Mouse (Mus musculus) layer of hippocampus, postnatal 25 days (tissue): ENCODE measurements around the gene Clybl. TPM values are rescaled to one million over a fixed set of nuclear protein-coding genes. Genes with fewer than 3 reads are reported as not detected.

Experiments used
- DNase-seq, 2 experiments: peaks; one replicate each; pipeline ENCODE4 v3.0.0; 2022; ENCODE audit warnings: mixed read lengths in 2 of 2, low spot score in 1 of 2; ENCODE audit errors: extremely low spot score in 1 of 2
- total RNA-seq, 2 experiments: library from RNA; stranded (reverse); gene quantifications; 2 replicates each; pipeline ENCODE4 v1.2.3; 2021

Clybl gene
- 10 to 100 TPM; 24.5 to 28.2 TPM for total RNA-seq

DNA sequence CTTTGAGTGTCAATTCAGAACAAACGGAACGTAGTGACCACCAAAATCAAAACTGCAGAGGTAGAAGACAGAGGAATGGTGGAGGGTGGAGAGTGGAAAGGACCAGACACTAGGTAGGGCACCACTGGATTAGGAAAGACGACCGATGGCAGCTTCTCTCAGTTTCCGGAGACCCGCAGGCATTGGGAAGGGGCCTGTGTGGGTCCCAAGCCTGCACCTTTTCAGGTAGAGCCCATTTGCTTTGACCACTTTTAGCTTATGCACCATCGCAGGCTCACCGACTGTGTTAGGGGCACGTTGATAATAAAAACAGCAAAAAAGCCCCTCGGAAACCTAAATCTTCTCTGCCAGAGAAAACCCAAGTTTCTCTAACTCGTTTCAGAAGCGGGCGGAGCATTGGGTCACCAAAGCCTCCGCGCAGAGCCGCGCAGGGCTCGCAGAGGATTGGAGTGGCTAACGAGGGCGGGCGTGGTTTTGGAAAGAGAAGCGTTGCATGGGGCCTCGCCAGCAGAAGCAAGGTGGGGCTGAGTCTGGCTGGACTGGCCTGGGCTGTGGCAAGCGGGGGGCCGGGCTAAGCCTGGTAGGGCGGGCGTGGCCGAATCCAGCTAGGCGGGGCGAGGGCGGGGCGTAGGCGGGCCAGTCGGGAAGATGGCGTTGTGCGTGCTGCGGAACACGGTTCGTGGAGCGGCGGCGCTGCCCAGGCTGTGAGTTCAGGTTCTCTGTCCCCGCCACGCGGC, at the start of gene Clybl:
Clybl (plus strand) TSS at position 627 of the 737 bp plus-strand sequence.
- peak; percentile 90 for DNase-seq

DNA sequence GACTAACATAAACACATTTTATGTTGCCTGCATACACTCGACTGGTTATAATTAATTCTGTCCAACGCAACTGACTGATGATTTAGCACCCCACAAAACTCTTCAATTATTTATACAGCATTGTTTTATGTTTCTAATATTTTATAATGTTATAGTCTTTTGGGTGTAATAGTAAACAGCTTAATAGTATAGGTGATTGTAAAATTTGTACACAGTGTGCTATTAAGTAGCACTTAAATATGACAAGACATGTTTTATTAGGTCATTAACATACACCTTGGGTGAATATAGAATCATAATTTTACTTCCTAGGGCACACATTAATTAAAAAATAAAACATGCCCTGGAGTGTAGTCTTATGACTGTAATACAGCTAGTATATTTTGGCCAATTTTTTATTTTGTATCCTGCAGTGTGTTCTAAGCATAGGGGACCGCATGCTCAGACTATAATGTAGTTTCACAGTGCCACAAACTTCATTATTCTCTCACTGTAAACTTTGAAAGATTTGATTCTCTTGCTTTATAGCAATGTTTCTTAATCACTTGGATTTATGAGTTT, 45.1 kb upstream of the Clybl start:
- no peak for DNase-seq

DNA sequence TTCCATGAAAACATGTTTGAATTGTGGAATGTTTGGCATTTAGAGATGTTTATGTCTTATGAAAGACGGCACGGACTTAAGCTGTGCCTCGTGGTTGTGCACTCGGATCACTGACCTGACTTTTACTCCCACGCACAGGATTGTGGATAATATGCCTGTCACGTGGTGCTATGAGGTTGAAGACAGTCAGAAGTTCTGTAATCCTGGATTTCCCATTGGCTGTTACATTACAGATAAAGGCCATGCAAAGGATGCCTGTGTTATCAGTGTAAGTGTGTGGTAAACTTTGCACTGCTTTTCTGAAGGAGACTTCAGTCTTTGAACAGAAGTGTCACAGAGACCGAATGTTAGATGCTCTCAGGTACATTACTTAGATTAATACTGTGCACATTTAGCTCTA, 44.3 kb upstream of the Clybl start:
- DNase-seq: no peak

DNA sequence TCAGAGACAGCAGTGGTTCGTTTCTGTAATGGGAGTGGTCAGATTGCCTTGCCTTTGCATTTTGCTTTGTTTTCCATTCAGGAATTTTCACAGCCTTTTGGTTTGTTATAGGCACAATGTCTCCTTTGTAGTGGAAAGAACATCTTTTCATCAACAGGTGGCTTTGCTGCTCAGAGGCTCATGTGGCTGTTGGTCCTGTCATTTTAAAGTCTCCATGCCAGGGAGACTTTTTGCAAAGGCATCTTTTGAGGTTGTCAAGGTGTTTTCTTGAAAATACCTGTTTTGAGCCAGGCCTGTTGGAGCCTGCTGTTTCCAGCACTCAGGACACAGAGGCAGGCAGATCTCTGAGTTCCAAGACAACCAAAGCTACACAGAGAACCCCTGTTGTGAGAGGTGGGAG, 41.4 kb upstream of the Clybl start:
- no peak for DNase-seq

DNA sequence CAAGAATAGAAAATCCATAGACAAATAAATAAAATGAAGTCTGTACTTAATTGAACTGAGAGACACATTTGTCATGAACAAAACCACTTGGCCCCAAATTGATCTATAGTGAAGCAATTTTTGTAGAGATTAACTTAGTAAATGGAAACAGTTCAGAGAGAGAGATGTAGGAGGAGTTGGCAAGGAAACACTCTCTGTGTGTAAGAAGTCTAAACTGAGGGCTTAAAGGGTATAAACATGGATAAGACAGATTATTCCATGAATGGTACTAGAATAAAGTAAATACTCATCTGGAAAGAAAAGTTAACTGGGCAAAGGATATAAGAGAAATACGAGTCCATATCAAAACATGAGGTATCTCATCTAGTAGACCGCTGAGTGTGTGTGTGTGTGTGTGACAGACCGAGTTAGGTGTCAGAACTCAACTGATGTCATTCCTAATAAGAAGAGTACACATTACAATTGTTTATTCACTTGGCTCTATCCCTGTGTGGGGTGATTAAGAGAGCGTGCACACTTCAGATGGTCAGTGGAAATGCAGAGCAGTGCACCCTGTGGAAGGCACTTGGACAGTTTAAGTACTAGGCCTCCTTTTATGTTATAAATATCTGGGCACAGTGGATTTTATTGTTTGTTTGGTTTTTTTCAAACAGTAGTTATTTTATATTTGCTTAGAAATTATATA, 37.8 kb upstream of the Clybl start:
- no peak for DNase-seq

DNA sequence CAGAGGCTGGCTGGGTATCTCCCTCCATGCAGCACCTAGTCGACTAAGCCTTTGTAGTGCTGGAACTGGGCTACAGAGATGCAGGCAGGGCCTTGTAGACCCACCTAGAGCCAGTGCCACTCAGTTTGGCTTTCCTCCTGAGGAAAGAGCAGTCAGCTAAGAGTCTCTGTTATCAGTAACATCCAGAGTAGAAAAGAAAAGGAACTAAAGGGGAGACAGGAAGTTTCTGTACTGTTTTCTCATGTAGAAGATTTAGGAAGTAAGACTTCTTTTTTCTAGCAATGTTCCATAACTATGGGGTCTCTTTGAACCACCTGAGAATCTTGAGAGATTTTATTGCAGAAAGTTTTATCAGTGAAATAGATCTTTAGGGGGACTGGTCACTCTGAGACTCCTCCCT, 36.1 kb upstream of the Clybl start:
- no peak for DNase-seq

DNA sequence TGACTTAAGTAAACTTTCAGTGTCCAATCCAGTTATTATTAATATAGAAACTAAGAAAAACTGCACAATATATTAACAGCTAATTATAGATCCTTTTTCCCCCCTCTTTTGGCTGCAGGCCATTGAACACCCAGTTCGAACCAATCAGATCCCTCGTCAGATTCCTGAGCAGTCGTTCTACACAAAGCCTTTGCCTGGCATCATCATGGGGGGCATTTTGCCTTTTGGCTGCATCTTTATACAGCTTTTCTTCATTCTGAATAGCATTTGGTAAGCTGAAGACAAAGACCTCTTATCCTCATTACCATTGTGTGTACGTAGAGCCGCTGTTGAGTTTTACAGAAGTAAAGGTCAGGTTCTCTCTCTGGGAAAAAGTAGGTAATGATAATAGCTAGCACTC, 30.9 kb upstream of the Clybl start:
- DNase-seq: no peak

DNA sequence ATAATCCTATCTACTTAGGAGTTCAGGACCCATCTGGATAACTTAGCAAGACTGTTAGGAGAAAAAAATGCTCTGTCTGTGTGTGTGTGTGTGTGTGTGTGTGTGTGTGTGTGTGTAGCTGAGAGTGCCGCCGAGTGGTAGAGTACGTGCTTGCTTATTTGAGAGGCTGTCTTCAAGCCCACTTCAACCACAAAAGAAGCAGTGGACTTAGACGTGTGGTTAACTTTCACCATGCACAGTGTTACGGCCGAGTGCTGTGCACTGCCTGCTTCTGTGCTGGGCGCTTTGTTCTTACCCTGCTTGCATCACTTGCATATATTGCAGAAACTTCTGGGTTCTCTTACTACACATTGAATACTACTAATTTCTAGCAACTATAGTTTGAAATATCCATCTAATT, 23.8 kb upstream of the Clybl start:
- DNase-seq: no peak

DNA sequence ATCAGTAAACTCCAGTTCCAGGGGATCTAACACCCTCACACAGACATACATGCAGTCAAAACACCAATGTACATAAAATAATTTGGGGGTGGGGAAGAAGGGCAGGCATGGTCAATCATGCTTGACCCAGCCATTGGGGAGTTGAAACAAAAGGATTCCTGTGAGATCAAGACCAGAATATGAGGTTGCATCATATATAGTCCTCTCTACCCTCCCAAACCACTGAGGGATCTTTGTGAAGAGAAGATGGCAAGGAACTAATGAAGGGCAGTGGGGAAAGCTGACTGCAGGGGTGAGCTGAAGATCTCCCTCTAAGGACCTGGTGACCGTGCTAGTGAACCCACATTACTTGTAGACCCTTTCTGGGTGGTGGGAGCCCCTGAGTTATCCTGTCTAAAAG, 20.6 kb upstream of the Clybl start:
- DNase-seq: no peak

DNA sequence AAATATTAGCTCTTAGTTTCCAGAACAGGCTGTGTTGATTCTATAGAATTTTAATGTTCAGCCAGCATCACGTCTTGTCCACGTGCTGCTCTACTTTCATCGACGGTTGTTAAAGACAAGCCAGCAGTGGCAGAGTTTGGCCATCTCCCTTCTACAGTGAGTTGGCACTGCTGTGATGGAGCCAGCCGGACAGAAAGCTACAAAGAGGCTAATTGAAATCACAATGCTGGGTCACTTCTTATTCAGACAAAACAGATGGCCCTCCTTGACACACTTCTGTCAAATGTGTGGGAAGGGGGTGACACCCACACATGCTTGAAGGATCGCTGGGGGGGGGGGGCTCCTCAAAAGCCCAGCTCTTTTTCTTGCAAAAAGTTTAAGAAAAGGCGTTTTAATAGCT, 12.6 kb upstream of the Clybl start:
- no peak for DNase-seq

DNA sequence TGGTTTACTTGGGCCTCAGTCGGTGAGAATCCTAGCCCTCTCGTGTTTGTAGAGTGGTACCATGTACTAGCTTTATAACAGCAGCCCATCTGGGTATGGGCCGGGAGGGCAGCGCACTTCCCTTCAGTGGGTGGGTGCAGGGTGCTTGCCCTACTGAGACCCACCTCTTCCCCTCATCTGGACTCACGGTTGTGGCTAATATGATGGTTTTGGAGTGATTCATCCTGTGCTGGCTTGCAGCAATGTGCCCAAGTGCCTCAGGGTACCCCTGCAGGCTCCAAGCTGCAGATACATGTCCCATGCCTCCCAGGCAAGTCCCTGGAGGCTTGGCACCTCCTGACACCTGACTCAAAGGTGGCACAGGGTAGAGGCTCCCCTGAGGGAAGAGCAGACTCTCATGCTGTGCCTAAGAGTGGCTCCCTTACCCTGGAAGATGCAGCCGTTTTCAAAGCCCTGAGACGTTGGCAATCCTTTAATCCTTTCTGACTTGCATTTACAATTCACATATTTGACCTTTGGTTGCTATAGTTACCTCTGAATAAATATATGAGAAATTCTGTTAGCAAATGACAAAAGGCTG, 11.2 kb upstream of the Clybl start:
- no peak for DNase-seq

DNA sequence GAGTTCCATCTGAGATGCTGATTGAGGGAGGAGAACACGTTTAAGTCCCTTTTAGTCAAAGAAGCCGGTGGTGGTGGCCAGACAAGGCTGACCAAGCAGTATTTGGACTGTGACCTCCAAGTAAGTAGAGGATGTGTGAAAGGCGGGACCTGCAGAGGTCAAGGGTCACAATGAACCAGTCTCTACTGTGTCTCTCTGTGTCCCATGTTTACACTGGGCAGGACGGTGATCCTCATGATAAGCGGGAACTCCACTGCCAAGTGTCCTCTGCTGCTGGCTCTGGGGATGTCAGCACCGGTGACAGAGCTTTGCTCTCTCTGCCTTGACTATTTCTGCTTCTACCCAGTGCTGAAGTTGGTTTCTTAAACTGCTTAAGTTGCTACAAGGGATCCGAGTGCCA, 10.5 kb upstream of the Clybl start:
- DNase-seq: no peak

DNA sequence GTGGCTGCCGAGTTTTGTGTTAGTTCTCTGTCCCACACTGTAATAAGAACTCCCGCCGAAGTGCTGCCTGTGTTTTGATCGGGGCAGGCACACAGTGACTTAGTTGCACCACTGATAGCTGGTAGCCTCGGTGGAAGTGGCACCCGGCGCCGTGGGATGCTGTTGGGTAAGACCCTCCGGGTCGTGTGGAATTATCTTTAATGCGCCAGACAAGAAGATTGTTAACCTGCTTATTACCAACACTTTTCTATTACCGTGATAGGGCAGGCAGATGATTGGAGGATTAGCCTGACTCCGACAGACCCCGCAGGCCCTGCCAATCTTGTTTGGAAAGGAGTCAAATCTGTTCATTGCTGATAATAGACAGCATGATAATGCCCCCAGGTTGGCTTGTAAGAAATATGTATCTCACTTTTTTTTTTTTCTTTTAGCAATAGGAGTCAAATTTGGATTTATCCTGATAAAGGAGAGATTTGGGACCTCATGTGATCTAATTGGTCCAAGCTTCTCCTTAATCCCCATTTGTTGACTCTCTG, 5.2 kb upstream of the Clybl start:
- DNase-seq: no peak

DNA sequence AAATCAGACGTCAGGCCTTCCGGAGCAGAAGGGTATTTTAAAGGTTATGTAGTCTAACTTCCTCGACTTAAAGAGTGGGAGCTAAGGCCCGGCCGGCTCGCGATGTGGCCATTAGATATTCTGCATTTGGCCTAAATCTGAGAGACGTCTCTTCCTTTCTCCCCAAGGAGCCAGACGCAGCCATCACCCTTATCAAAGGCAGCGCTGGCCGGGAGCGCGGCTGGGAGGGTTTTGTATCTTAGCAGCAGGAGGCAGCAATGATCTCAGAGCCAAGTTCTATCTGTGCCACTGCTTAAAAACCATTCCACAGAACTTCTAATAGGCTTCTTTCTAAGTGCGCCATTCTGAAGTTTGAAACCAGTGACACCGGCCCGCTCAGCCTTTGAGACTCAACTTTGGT, 2.2 kb upstream of the Clybl start:
- DNase-seq: no peak

DNA sequence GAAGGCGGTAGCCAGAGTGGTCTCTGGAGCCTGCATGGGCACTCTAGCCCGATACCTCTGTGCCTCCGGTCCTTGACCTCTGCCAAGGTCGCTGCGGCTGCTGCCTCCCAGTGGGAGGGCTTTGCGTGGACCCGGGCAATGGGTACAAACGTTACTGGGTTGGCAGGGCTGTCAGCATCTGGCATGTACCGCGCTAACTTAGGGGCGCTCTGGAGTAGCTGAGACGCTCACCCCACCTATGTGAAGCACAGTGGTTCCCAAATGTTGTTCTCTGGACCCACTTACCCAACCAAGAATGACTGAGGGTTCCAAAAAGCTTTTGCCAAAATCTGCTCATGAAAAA, 282 bp downstream of the Clybl start:
- no peak for DNase-seq

DNA sequence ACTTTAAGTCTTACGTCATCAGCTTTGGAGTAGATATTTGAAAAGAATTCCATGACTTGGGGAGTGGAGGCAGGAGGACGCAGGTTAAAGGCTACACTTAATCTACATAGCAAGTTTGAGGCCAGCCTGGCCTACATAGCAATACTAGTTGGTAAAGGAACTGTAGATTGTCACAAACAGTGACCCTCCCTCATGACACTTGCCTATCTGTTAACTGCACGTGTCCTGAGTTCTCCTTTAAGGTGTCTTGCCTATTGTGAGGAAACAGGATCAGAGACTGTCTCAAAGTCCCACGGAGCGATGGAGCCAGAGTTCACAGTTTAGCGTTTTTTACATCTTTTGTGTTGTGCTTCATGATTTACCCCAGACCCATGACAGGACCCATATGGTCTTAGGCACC, 716 bp downstream of the Clybl start:
- no peak for DNase-seq

DNA sequence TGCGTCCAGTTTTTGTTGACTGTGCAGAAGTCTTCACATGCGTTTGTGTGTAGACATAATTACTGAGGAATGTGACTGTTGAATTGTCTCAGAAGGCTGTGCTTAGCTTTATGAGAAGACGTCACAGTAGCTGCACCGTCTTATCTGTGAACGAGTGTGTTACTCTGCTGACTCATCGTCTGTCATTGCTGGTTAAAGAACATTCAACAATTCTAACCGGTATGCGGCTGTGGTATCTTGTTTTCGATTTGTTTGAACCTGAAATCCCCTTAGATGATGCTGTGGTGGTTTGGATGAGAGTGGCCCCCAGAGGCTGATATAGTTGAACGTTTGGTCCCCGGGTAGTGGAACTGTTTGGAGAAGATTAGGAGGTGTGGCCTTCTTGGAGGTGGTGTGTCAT, 2.5 kb downstream of the Clybl start:
- no peak for DNase-seq

DNA sequence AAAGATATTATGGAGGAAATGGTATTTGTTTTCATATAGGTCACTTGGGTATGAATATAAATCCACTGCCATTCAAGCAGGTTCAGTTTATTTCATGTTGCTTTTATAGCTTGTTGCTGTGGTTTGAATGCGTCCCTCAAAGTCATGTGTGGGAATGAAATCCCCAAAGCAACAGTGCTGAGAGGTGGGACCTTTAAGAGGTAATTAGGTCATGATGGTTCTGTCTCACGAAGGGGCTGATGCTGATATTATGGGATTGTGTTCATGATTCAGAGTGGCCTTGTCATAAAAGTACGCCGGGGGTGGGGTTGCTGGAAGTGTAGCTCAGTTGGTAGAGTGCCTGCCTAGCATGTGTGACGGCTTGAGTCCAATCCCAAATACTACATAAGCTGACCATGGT, 6.7 kb downstream of the Clybl start:
- DNase-seq: no peak

DNA sequence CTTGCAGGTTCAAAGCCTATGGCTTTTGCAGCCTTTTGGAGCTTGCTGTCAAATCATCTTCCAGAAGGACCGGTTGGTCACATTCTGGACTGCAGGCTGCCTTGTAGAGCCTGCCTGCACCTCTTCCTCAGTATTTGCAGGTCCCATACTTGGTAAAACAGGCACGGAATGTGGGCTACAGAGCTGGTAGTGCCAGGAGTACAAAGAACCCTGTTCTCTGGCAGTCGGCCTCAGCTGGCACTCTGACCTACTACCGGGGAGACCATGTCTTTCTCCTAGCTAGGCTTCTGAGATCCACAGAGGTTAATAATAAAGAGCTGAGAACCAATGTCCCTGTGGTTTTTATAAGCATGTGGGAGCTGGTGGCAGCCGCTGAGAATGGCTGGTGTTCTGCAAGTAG, 8.4 kb downstream of the Clybl start:
- peak in 1 of 2 experiments; percentile 24 for DNase-seq

DNA sequence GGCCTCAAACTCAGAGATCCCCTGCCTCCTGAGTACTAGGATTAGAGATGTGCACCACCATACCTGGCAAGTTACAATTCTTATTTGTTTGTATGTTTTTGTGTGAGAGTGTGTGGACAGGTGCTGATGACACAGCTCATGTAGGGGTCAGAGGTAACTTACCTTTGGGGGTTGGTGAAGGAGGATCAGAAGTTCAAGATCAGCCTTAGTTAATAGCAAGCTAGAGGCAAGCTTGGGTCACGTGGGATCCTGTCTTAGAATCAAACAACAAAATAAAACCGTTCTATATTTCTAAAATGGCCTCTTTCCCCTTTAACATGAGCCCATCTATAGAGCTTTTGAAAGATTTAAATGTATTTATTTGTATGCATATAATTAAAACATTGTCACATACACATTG, 9.0 kb downstream of the Clybl start:
- no peak for DNase-seq

DNA sequence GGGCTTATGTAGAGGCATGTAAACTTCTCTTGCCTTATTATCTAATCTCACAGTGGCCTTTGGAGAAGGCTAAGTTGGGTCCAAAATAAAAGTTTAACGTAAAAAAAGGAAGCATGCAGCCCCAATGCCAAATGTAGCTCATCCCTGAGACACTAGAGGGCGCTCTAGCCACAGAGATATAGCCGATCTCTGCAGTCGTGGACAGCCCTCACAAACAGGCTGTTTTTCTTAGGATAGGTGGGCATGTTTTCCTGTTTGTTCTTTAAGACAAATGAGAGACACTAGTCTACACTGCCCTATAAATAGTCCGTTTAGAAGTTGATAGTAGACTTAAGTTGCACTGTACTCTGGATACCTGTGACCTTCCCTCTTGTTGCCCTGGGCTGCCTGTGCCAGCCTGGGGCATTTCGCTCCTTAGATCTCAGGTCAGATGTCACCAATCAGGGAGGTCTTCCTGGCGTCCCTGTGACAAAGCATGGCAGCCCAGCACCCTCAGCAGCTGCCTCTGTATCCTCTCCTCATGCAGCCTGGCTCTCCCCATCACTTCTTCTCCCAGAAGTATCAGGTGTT, 9.5 kb downstream of the Clybl start:
- DNase-seq: peak in 1 of 2 experiments; percentile 74
